Comparison of ENCODE assay signal across 8 mouse cellular contexts in the genomic region with DNA sequence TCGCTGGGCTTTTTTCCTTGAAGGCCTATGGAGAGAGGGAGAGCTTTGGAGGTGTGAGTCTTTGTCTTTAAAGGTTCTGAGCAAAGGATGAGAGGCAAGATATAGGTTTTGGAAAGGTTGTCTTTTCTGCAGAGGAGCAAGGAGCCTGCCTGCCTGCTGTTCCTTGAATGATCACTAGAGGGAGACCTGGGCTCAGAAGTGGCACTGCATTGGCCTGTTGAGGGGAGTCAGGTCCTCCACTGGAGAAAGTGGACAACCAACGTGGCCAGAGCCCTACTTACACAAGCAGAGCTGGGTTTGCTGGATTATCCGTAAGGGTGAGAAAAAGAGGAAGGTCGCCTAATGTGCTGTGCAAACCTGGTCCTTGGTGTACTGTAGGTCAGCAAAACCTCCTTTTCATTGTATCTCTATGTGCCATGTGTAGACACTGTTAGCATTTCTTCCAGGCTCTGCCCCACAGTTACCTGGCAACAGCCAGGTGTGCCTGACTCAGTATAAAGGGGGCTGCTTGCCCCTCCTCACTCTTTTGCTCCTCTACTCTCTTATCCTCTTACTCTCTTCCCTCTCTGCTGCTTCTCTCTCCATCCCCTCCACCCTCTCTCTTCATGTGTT. TPM values are rescaled to one million over a fixed set of nuclear protein-coding genes. Genes with fewer than 3 reads are reported as not detected.
A peak's percentile ranks its signal among the peaks of the same experiment; 100 is the strongest.
DNase-seq lines count a peak whose midpoint lies in the region; ATAC-seq and TF ChIP-seq lines count a peak whose summit lies in the region.

No protein-coding gene starts in this region.

- H3K36me3 ChIP-seq in kidney, embryonic 16.5 days (ENCODE audit: insufficient read depth, low read length) = no peaks in the 10 kb centered on the region
- H3K36me3 ChIP-seq in liver, adult 2 months (ENCODE audit: control insufficient read depth, insufficient read depth, low read length) = no peaks in the 10 kb centered on the region

- no peak overlapping the region for H3K27ac ChIP-seq in kidney, embryonic 16.5 days (ENCODE audit: low read length)
- H3K27ac ChIP-seq in liver, adult 2 months (replicated peaks; ENCODE audit: insufficient read depth, low read depth, low read length) = no peak overlapping the region

- no peaks in the 10 kb centered on the region for H3K27me3 ChIP-seq in kidney, embryonic 16.5 days (ENCODE audit: insufficient read depth, low read length)
- no peaks in the 10 kb centered on the region for H3K27me3 ChIP-seq in liver, adult 2 months (ENCODE audit: control insufficient read depth, insufficient read depth, low read length)

- H3K79me2 ChIP-seq in liver, adult 2 months (ENCODE audit: control insufficient read depth, insufficient read depth, low read length) = no peaks in the 10 kb centered on the region

- no peak overlapping the region for H3K4me3 ChIP-seq in kidney, embryonic 16.5 days (ENCODE audit: low read length)
- H3K4me3 ChIP-seq in liver, adult 2 months (ENCODE audit: insufficient read depth, low read depth, low read length) = no peak overlapping the region

- DNase-seq in 416B (ENCODE audit: low read depth) = peak; percentile 72
- peak; percentile 73 to 74 for DNase-seq in adrenal gland, adult 18-20 months (ENCODE audit: low spot score in 2 of 2)
- peak; percentile 80 for DNase-seq in embryo, embryonic 10 days (ENCODE audit: low spot score)
- peak; percentile 26 to 71 for DNase-seq in gastrocnemius, postnatal 4 days (ENCODE audit: low spot score in 2 of 2)
- peak; percentile 37 for DNase-seq in liver, adult 2 months (ENCODE audit: extremely low read depth, low read depth, low spot score)
- DNase-seq in spleen, postnatal 14 days (ENCODE audit: low spot score in 2 of 2) = peak; percentile 42 to 61

- H3K9ac ChIP-seq in kidney, embryonic 16.5 days (replicated peaks; ENCODE audit: low read length) = no peak overlapping the region
- no peak overlapping the region for H3K9ac ChIP-seq in liver, adult 2 months (ENCODE audit: low read depth, low read length)

- H3K9me3 ChIP-seq in kidney, embryonic 16.5 days (ENCODE audit: low read length) = no peaks in the 10 kb centered on the region

- TF ChIP-seq POLR2A in liver, adult 2 months (IDR thresholded peaks at IDR 0.05; ENCODE audit: extremely low read depth, insufficient read depth, low read length) = no peak

- no peak overlapping the region for H3K4me2 ChIP-seq in kidney, embryonic 16.5 days (replicated peaks; ENCODE audit: low read depth, low read length)

- 0 out of 2 replicates have a peak, but pooled peaks have one; percentile 37 for ATAC-seq in kidney, embryonic 16.5 days (ENCODE audit: low FRiP score, low TSS enrichment)
- peak; percentile 75 for ATAC-seq in monocyte, adult 5-6 weeks (replicated peaks; ENCODE audit: insufficient number of reproducible peaks, low FRiP score, low TSS enrichment, poor library complexity, severe bottlenecking)

- no peaks in the 10 kb centered on the region for H3K4me1 ChIP-seq in kidney, embryonic 16.5 days (ENCODE audit: insufficient read depth, low read length)
- H3K4me1 ChIP-seq in liver, adult 2 months (ENCODE audit: control insufficient read depth, insufficient read depth, low read length) = 0 out of 2 replicates have a peak, but pooled peaks cover 3% of the 10 kb centered on the region

- TF ChIP-seq CTCF in liver, adult 2 months (IDR thresholded peaks at IDR 0.05; ENCODE audit: low read depth, low read length) = peak; percentile 92

- WGBS in kidney, embryonic 16.5 days = 16% methylated on average over 4 of the region's 4 CpGs
- 18% methylated on average over 4 of the region's 4 CpGs for WGBS in liver, adult 2 months

RNA-seq across cellular contexts. Expression of a gene that starts 25.1 kb away (rescaled TPM):
- 100 to 1,000 TPM; 124 to 260 TPM for total RNA-seq in adrenal gland, adult 18-20 months (2021)
- total RNA-seq in gastrocnemius, postnatal 4 days (2021) = 10 to 100 TPM; 41.7 to 44.1 TPM
- polyA plus RNA-seq in kidney, embryonic 16.5 days (2015; fragmentation: Nextera tagmentation; extraction: Ambion mirVana) = 84.9 and 86.9 TPM in 2 replicates
- total RNA-seq in liver, adult 2 months (2014; rRNA removed) = 13.8 and 14.4 TPM in 2 replicates
- 4.3 and 6.5 TPM in 2 replicates for polyA plus RNA-seq in liver, adult 2 months (2012; rRNA removed)
- 143 to 275 TPM (median 270 TPM) in 3 replicates for total RNA-seq in monocyte, adult 5-6 weeks (2017)

RNA-seq across cellular contexts. Expression of a gene that starts 30.4 kb away (rescaled TPM):
- total RNA-seq in adrenal gland, adult 18-20 months (2021) = 100 to 1,000 TPM; 163 to 186 TPM
- 100 to 1,000 TPM; 164 to 167 TPM for total RNA-seq in gastrocnemius, postnatal 4 days (2021)
- 252 and 265 TPM in 2 replicates for polyA plus RNA-seq in kidney, embryonic 16.5 days (2015; fragmentation: Nextera tagmentation; extraction: Ambion mirVana)
- total RNA-seq in liver, adult 2 months (2014; rRNA removed) = 25.3 and 29.7 TPM in 2 replicates
- polyA plus RNA-seq in liver, adult 2 months (2012; rRNA removed) = 11.1 and 15.6 TPM in 2 replicates
- total RNA-seq in monocyte, adult 5-6 weeks (2017) = 58.5 to 81.5 TPM (median 77.2 TPM) in 3 replicates

RNA-seq across cellular contexts. Expression of a gene that starts 30.5 kb away (rescaled TPM):
- 10 to 100 TPM; 24.9 to 25.1 TPM for total RNA-seq in adrenal gland, adult 18-20 months (2021)
- 10 to 100 TPM; 16.2 to 16.5 TPM for total RNA-seq in gastrocnemius, postnatal 4 days (2021)
- 59.8 and 63.9 TPM in 2 replicates for polyA plus RNA-seq in kidney, embryonic 16.5 days (2015; fragmentation: Nextera tagmentation; extraction: Ambion mirVana)
- 8.4 and 10.3 TPM in 2 replicates for total RNA-seq in liver, adult 2 months (2014; rRNA removed)
- polyA plus RNA-seq in liver, adult 2 months (2012; rRNA removed) = 4.9 and 11.1 TPM in 2 replicates
- 29.1 to 63.3 TPM (median 38.0 TPM) in 3 replicates for total RNA-seq in monocyte, adult 5-6 weeks (2017)

RNA-seq across cellular contexts. Expression of a gene that starts 58.8 kb away (rescaled TPM):
- 10 to 100 TPM; 64.8 to 70.6 TPM for total RNA-seq in adrenal gland, adult 18-20 months (2021)
- 10 to 100 TPM; 55.7 to 61.5 TPM for total RNA-seq in gastrocnemius, postnatal 4 days (2021)
- 136 and 142 TPM in 2 replicates for polyA plus RNA-seq in kidney, embryonic 16.5 days (2015; fragmentation: Nextera tagmentation; extraction: Ambion mirVana)
- total RNA-seq in liver, adult 2 months (2014; rRNA removed) = 23.8 and 34.8 TPM in 2 replicates
- polyA plus RNA-seq in liver, adult 2 months (2012; rRNA removed) = 3.8 and 4.3 TPM in 2 replicates
- 144 to 150 TPM (median 147 TPM) in 3 replicates for total RNA-seq in monocyte, adult 5-6 weeks (2017)
